Mouse (Mus musculus): ENCODE measurements around the gene Cmya5. TPM values are rescaled to one million over a fixed set of nuclear protein-coding genes. Genes with fewer than 3 reads are reported as not detected.

The Cmya5 gene
- polyA plus RNA-seq, 1 experiment, result 0.04 TPM

- H3K4me1 ChIP-seq (ENCODE audit: control insufficient read depth, insufficient read depth, low read length), result no peaks in the 10 kb centered on the region
- no peak overlapping the region for H3K4me3 ChIP-seq (ENCODE audit: low read depth, low read length)
- H3K9ac ChIP-seq (ENCODE audit: low read depth, poor library complexity, severe bottlenecking), result no peak overlapping the region
- no peaks in the 10 kb centered on the region for H3K36me3 ChIP-seq (ENCODE audit: control insufficient read depth, insufficient read depth, low read length, poor library complexity, severe bottlenecking)
- H3K9me3 ChIP-seq (replicated peaks; ENCODE audit: control insufficient read depth, insufficient read depth, low read length, poor library complexity, severe bottlenecking), result no peaks in the 10 kb centered on the region
- no peaks in the 10 kb centered on the region for H3K27me3 ChIP-seq (ENCODE audit: control insufficient read depth, insufficient read depth, low read length, poor library complexity, severe bottlenecking)
- no peak overlapping the region for H3K27ac ChIP-seq (ENCODE audit: insufficient read depth, low read length)
- TF ChIP-seq CTCF (IDR thresholded peaks at IDR 0.05; ENCODE audit: low read depth, low read length) (no peak), POLR2A (IDR thresholded peaks at IDR 0.05; ENCODE audit: insufficient read depth, low read length) (no peak), EP300 (IDR thresholded peaks at IDR 0.05; ENCODE audit: insufficient read depth, low read depth, low read length) (no peak)
Measured at GRCm38 (mm10) chr13:93006347-93006746, 138.2 kb downstream of the Cmya5 start.

GRCm38 (mm10) chr13:93004003-93004402 lies 140.5 kb downstream of the Cmya5 start:
- H3K9ac ChIP-seq (ENCODE audit: low read depth, poor library complexity, severe bottlenecking), result no peak overlapping the region
- no peak overlapping the region for H3K4me3 ChIP-seq (ENCODE audit: low read depth, low read length)
- no peaks in the 10 kb centered on the region for H3K36me3 ChIP-seq (ENCODE audit: control insufficient read depth, insufficient read depth, low read length, poor library complexity, severe bottlenecking)
- H3K27ac ChIP-seq (ENCODE audit: insufficient read depth, low read length), result no peak overlapping the region
- H3K9me3 ChIP-seq (replicated peaks; ENCODE audit: control insufficient read depth, insufficient read depth, low read length, poor library complexity, severe bottlenecking), result no peaks in the 10 kb centered on the region
- TF ChIP-seq POLR2A (IDR thresholded peaks at IDR 0.05; ENCODE audit: insufficient read depth, low read length) (no peak), CTCF (IDR thresholded peaks at IDR 0.05; ENCODE audit: low read depth, low read length) (no peak), EP300 (IDR thresholded peaks at IDR 0.05; ENCODE audit: insufficient read depth, low read depth, low read length) (no peak)
- H3K4me1 ChIP-seq (ENCODE audit: control insufficient read depth, insufficient read depth, low read length), result no peaks in the 10 kb centered on the region
- no peaks in the 10 kb centered on the region for H3K27me3 ChIP-seq (ENCODE audit: control insufficient read depth, insufficient read depth, low read length, poor library complexity, severe bottlenecking)

GRCm38 (mm10) chr13:93002456-93002855 lies 142.1 kb downstream of the Cmya5 start:
- Histone ChIP-seq H3K27me3 (ENCODE audit: control insufficient read depth, insufficient read depth, low read length, poor library complexity, severe bottlenecking) (no peaks in the 10 kb centered on the region), H3K9ac (ENCODE audit: low read depth, poor library complexity, severe bottlenecking) (no peak overlapping the region), H3K4me1 (ENCODE audit: control insufficient read depth, insufficient read depth, low read length) (no peaks in the 10 kb centered on the region), H3K36me3 (ENCODE audit: control insufficient read depth, insufficient read depth, low read length, poor library complexity, severe bottlenecking) (no peaks in the 10 kb centered on the region), H3K9me3 (replicated peaks; ENCODE audit: control insufficient read depth, insufficient read depth, low read length, poor library complexity, severe bottlenecking) (no peaks in the 10 kb centered on the region), H3K4me3 (ENCODE audit: low read depth, low read length) (no peak overlapping the region), H3K27ac (ENCODE audit: insufficient read depth, low read length) (no peak overlapping the region)
- TF ChIP-seq POLR2A (IDR thresholded peaks at IDR 0.05; ENCODE audit: insufficient read depth, low read length), result no peak
- no peak for TF ChIP-seq EP300 (IDR thresholded peaks at IDR 0.05; ENCODE audit: insufficient read depth, low read depth, low read length)
- no peak for TF ChIP-seq CTCF (IDR thresholded peaks at IDR 0.05; ENCODE audit: low read depth, low read length)

- no peaks in the 10 kb centered on the region for H3K4me1 ChIP-seq (ENCODE audit: control insufficient read depth, insufficient read depth, low read length)
- H3K9ac ChIP-seq (ENCODE audit: low read depth, poor library complexity, severe bottlenecking), result no peak overlapping the region
- no peaks in the 10 kb centered on the region for H3K36me3 ChIP-seq (ENCODE audit: control insufficient read depth, insufficient read depth, low read length, poor library complexity, severe bottlenecking)
- no peak overlapping the region for H3K4me3 ChIP-seq (ENCODE audit: low read depth, low read length)
- H3K27me3 ChIP-seq (ENCODE audit: control insufficient read depth, insufficient read depth, low read length, poor library complexity, severe bottlenecking), result no peaks in the 10 kb centered on the region
- no peak overlapping the region for H3K27ac ChIP-seq (ENCODE audit: insufficient read depth, low read length)
- no peaks in the 10 kb centered on the region for H3K9me3 ChIP-seq (replicated peaks; ENCODE audit: control insufficient read depth, insufficient read depth, low read length, poor library complexity, severe bottlenecking)
- no peak for TF ChIP-seq EP300 (IDR thresholded peaks at IDR 0.05; ENCODE audit: insufficient read depth, low read depth, low read length)
- TF ChIP-seq CTCF (IDR thresholded peaks at IDR 0.05; ENCODE audit: low read depth, low read length), result no peak
- TF ChIP-seq POLR2A (IDR thresholded peaks at IDR 0.05; ENCODE audit: insufficient read depth, low read length), result no peak
Measured at GRCm38 (mm10) chr13:93000640-93001351, 143.7 kb downstream of the Cmya5 start.

GRCm38 (mm10) chr13:92999860-93000259 lies 144.7 kb downstream of the Cmya5 start:
- H3K9ac ChIP-seq (ENCODE audit: low read depth, poor library complexity, severe bottlenecking), result no peak overlapping the region
- no peak for TF ChIP-seq EP300 (IDR thresholded peaks at IDR 0.05; ENCODE audit: insufficient read depth, low read depth, low read length)
- no peak for TF ChIP-seq POLR2A (IDR thresholded peaks at IDR 0.05; ENCODE audit: insufficient read depth, low read length)
- no peak for TF ChIP-seq CTCF (IDR thresholded peaks at IDR 0.05; ENCODE audit: low read depth, low read length)
- no peaks in the 10 kb centered on the region for H3K4me1 ChIP-seq (ENCODE audit: control insufficient read depth, insufficient read depth, low read length)
- no peak overlapping the region for H3K27ac ChIP-seq (ENCODE audit: insufficient read depth, low read length)
- no peaks in the 10 kb centered on the region for H3K27me3 ChIP-seq (ENCODE audit: control insufficient read depth, insufficient read depth, low read length, poor library complexity, severe bottlenecking)
- H3K4me3 ChIP-seq (ENCODE audit: low read depth, low read length), result no peak overlapping the region
- no peaks in the 10 kb centered on the region for H3K9me3 ChIP-seq (replicated peaks; ENCODE audit: control insufficient read depth, insufficient read depth, low read length, poor library complexity, severe bottlenecking)
- no peaks in the 10 kb centered on the region for H3K36me3 ChIP-seq (ENCODE audit: control insufficient read depth, insufficient read depth, low read length, poor library complexity, severe bottlenecking)

- H3K27me3 ChIP-seq (ENCODE audit: control insufficient read depth, insufficient read depth, low read length, poor library complexity, severe bottlenecking), result no peaks in the 10 kb centered on the region
- no peak overlapping the region for H3K4me3 ChIP-seq (ENCODE audit: low read depth, low read length)
- H3K9ac ChIP-seq (ENCODE audit: low read depth, poor library complexity, severe bottlenecking), result no peak overlapping the region
- no peaks in the 10 kb centered on the region for H3K36me3 ChIP-seq (ENCODE audit: control insufficient read depth, insufficient read depth, low read length, poor library complexity, severe bottlenecking)
- H3K27ac ChIP-seq (ENCODE audit: insufficient read depth, low read length), result no peak overlapping the region
- no peaks in the 10 kb centered on the region for H3K9me3 ChIP-seq (replicated peaks; ENCODE audit: control insufficient read depth, insufficient read depth, low read length, poor library complexity, severe bottlenecking)
- TF ChIP-seq POLR2A (IDR thresholded peaks at IDR 0.05; ENCODE audit: insufficient read depth, low read length) (no peak), CTCF (IDR thresholded peaks at IDR 0.05; ENCODE audit: low read depth, low read length) (no peak), EP300 (IDR thresholded peaks at IDR 0.05; ENCODE audit: insufficient read depth, low read depth, low read length) (no peak)
- no peaks in the 10 kb centered on the region for H3K4me1 ChIP-seq (ENCODE audit: control insufficient read depth, insufficient read depth, low read length)
Measured at GRCm38 (mm10) chr13:92994743-92995142, 149.8 kb downstream of the Cmya5 start.

All from ES-Bruce4 (cell line).